Mouse (Mus musculus) lung, adult 2 months (tissue): ENCODE results near the gene Litaf.

Experiments
- CTCF ChIP-seq: fragments of 200-500 bp; IDR thresholded peaks from 2 replicates; pipeline ENCODE4 v1.5.1; 2011; ENCODE audit warnings: mild to moderate bottlenecking, low read length, control low read depth; ENCODE audit not compliant: insufficient read depth
- POLR2A ChIP-seq: fragments of 200-500 bp; IDR thresholded peaks from 2 replicates; pipeline ENCODE4 v1.6.1; 2011; ENCODE audit warnings: low read depth, mild to moderate bottlenecking, control low read depth, low read length, borderline replicate concordance; ENCODE audit errors: extremely low read depth

GRCm38 (mm10) chr16:11051134-11051533, 14.8 kb downstream of the Litaf start:
- no peak for TF ChIP-seq CTCF
- no peak for TF ChIP-seq POLR2A
